Mouse (Mus musculus) lung, postnatal 0 days (tissue): ENCODE data around the gene Chit1. TPM values are rescaled to one million over a fixed set of nuclear protein-coding genes. Genes with fewer than 3 reads are reported as not detected.

ENCODE experiments used
- ATAC-seq: fragments of 200-750 bp; cut with Nextera tagmentation; 2 replicates; pipeline ENCODE4 v1.8.0; 2017; ENCODE audit warnings: moderate library complexity
- DNase-seq: peaks from one replicate; pipeline ENCODE4 v3.0.0-alpha.2; 2016; ENCODE audit warnings: low spot score
- H3K27ac ChIP-seq: fragments of 300-500 bp; sonication (generic); 2 replicates; pipeline ENCODE4 v1.5.1; 2014; ENCODE audit warnings: antibody characterized with exemption, mild to moderate bottlenecking, low read length, mixed read lengths
- H3K27me3 ChIP-seq: fragments of 300-500 bp; sonication (generic); replicated peaks from 2 replicates; pipeline ENCODE4 v1.6.1; 2014; ENCODE audit warnings: low read length, mixed read lengths; ENCODE audit not compliant: insufficient read depth
- H3K36me3 ChIP-seq: fragments of 300-500 bp; sonication (generic); 2 replicates; pipeline ENCODE4 v1.6.1; 2014; ENCODE audit warnings: low read length, mixed read lengths; ENCODE audit not compliant: insufficient read depth
- H3K4me1 ChIP-seq: fragments of 300-500 bp; sonication (generic); 2 replicates; pipeline ENCODE4 v1.6.1; 2014; ENCODE audit warnings: antibody characterized with exemption, low read depth, low read length, mixed read lengths; ENCODE audit not compliant: insufficient read depth
- H3K4me2 ChIP-seq: fragments of 300-500 bp; sonication (generic); replicated peaks from 2 replicates; pipeline ENCODE4 v1.6.1; 2014; ENCODE audit warnings: low read depth, mild to moderate bottlenecking, low read length, moderate library complexity, mixed read lengths
- H3K4me3 ChIP-seq: fragments of 300-500 bp; sonication (generic); 2 replicates; pipeline ENCODE4 v1.5.1; 2014; ENCODE audit warnings: low read depth, low read length
- H3K9ac ChIP-seq: fragments of 300-500 bp; sonication (generic); replicated peaks from 2 replicates; pipeline ENCODE4 v1.6.1; 2014; ENCODE audit warnings: low read depth, mild to moderate bottlenecking
- H3K9me3 ChIP-seq: fragments of 300-500 bp; sonication (generic); 2 replicates; pipeline ENCODE4 v1.6.1; 2016; ENCODE audit warnings: low read length, mixed read lengths
- CTCF ChIP-seq: IDR thresholded peaks from 2 replicates; pipeline ENCODE4 v1.5.1; 2016; ENCODE audit warnings: antibody characterized with exemption, mild to moderate bottlenecking
- EP300 ChIP-seq: IDR thresholded peaks from 2 replicates; pipeline ENCODE4 v1.6.1; 2016; ENCODE audit warnings: antibody characterized with exemption, mild to moderate bottlenecking, control low read depth
- WGBS: fragments of 180-500 bp; shearing (Covaris S2); extraction: QIAGEN DNeasy Blood & Tissue Kit; methylation state at CpG from one replicate; pipeline ENCODE4 v1.1.7; 2014; 5-methylcytosine and 5-hydroxymethylcytosine counted together
- polyA plus RNA-seq: library from polyadenylated mRNA; unstranded; fragments of >200 nt; fragmentation: Nextera tagmentation; extraction: Ambion mirVana; gene quantifications from 2 replicates; pipeline ENCODE4 v1.2.1, GENCODE M21; 2015

Gene Chit1
- polyA plus RNA-seq, 1 experiment from 2014 or later: 0.29 TPM

DNA sequence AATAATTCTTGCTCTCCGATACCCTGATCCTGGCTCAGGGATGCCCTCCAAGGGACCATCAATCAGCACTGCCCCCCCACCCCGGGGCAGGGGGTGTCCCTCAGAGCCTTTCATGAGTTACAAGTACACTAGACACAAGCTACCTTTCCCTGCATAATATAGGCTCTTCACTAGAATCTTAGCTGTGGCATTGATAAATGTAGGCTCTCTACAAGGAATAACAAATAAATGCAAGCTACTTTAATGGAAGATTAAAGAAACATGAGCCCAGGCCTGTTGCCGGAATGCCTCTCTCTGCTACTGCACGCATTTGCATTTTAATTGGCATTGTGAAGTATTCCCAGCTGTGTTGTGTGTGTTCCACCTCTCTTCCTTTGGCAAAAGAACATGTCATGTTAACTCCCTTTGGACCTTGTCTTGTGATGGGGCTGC, 31.3 kb downstream of the Chit1 start:
- Histone ChIP-seq H3K27me3 (no peaks in the 10 kb centered on the region), H3K4me1 (no peaks in the 10 kb centered on the region), H3K9ac (no peak overlapping the region), H3K36me3 (no peaks in the 10 kb centered on the region), H3K4me3 (no peak overlapping the region), H3K27ac (no peak overlapping the region), H3K9me3 (no peaks in the 10 kb centered on the region), H3K4me2 (no peak overlapping the region)
- 58% methylated on average over 4 of the region's 4 CpGs for WGBS
- no peak for ATAC-seq
- no peak for DNase-seq
- no peak for TF ChIP-seq CTCF

DNA sequence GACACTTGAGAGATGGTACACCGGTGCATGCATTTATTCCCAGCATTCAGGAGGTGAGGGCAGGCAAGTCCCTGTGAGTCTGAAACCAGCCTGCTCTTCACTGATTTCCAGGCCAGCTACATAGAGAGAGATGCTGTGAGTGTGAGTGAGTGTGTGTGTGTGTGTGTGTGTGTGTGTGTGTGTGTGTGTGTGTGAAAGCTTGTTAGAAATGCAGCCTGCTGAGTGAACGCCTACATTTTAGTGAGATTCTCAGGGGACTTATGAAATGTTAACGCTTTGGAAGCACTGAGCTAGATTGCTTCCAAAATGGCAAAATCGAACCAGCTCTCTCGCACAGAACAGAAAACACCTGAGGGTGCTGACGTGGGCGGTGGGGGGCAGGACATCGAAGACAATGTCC, 35.0 kb downstream of the Chit1 start:
- H3K36me3 ChIP-seq: no peaks in the 10 kb centered on the region
- no peak overlapping the region for H3K27ac ChIP-seq
- no peaks in the 10 kb centered on the region for H3K4me1 ChIP-seq
- H3K4me2 ChIP-seq: no peak overlapping the region
- H3K9ac ChIP-seq: no peak overlapping the region
- 88% methylated on average over 8 of the region's 8 CpGs for WGBS
- H3K9me3 ChIP-seq: no peaks in the 10 kb centered on the region
- no peak overlapping the region for H3K4me3 ChIP-seq
- H3K27me3 ChIP-seq: no peaks in the 10 kb centered on the region
- no peak for TF ChIP-seq CTCF
- no peak for TF ChIP-seq EP300
- DNase-seq (no peak), ATAC-seq (no peak)

GRCm38 (mm10) chr1:134150076-134150475, 39.0 kb downstream of the Chit1 start:
- TF ChIP-seq EP300: no peak
- no peak for TF ChIP-seq CTCF
- ATAC-seq (peak; percentile 25; the same call in 1 of the 2 replicates), DNase-seq (no peak)
- Histone ChIP-seq H3K27ac (no peak overlapping the region), H3K4me1 (no peaks in the 10 kb centered on the region), H3K36me3 (no peaks in the 10 kb centered on the region), H3K9me3 (no peaks in the 10 kb centered on the region), H3K9ac (no peak overlapping the region), H3K27me3 (no peaks in the 10 kb centered on the region), H3K4me2 (no peak overlapping the region), H3K4me3 (no peak overlapping the region)
- WGBS: 52% methylated on average over 8 of the region's 8 CpGs

GRCm38 (mm10) chr1:134150745-134151144, 39.7 kb downstream of the Chit1 start:
- no peak for ATAC-seq

DNA sequence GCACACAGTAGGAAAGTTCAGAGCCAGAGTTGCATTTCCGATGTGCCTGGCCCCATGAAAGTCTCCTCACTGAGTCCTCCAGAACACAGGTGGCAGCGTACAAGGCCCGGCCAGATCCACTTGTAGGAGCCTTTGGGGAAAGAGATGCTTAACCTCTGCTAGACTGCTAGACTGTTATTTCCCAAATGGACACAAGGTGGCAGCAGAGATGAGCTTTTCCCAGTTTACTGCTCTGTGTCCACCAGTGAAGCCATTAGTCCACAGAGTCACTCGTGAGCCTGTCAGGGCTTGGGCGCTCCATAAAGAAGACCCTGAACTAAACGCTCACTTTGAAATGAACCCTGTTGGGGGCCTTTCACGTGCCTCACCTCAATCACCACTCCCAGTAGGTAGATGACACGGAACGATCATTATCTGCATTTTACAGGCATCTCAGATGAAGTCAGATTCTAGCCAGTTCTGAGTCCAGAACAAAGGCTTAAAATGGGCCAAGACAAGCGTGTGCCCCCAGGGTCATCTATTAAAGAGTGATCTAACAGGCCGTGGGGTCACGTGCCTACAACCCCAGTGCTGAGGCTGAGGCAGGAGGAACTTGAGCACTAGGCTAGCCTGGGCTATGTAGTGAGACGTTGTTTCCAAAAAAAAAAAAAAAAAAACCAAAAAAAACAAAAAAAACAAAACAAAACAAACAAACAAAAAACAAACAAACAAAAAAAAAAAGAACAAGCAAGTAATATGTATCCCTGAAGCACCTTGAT, 40.8 kb downstream of the Chit1 start:
- TF ChIP-seq CTCF (peak; percentile 92), EP300 (no peak)
- no peaks in the 10 kb centered on the region for H3K4me1 ChIP-seq
- no peaks in the 10 kb centered on the region for H3K27me3 ChIP-seq
- H3K9me3 ChIP-seq: no peaks in the 10 kb centered on the region
- ATAC-seq: peak; percentile 90
- H3K36me3 ChIP-seq: no peaks in the 10 kb centered on the region
- WGBS: 32% methylated on average over 13 of the region's 13 CpGs
- no peak overlapping the region for H3K4me3 ChIP-seq
- DNase-seq: peak; percentile 89
- H3K4me2 ChIP-seq: no peak overlapping the region
- H3K27ac ChIP-seq: no peak overlapping the region
- H3K9ac ChIP-seq: no peak overlapping the region

More at GRCm38 (mm10) chr1:134150745-134151144, 39.7 kb downstream of the Chit1 start:
- DNase-seq: no peak
- TF ChIP-seq EP300: no peak
- TF ChIP-seq CTCF: no peak
- Histone ChIP-seq H3K9me3 (no peaks in the 10 kb centered on the region), H3K9ac (no peak overlapping the region), H3K4me2 (no peak overlapping the region), H3K4me3 (no peak overlapping the region), H3K4me1 (no peaks in the 10 kb centered on the region), H3K36me3 (no peaks in the 10 kb centered on the region), H3K27ac (no peak overlapping the region), H3K27me3 (no peaks in the 10 kb centered on the region)
- 92% methylated on average over 9 of the region's 9 CpGs for WGBS

DNA sequence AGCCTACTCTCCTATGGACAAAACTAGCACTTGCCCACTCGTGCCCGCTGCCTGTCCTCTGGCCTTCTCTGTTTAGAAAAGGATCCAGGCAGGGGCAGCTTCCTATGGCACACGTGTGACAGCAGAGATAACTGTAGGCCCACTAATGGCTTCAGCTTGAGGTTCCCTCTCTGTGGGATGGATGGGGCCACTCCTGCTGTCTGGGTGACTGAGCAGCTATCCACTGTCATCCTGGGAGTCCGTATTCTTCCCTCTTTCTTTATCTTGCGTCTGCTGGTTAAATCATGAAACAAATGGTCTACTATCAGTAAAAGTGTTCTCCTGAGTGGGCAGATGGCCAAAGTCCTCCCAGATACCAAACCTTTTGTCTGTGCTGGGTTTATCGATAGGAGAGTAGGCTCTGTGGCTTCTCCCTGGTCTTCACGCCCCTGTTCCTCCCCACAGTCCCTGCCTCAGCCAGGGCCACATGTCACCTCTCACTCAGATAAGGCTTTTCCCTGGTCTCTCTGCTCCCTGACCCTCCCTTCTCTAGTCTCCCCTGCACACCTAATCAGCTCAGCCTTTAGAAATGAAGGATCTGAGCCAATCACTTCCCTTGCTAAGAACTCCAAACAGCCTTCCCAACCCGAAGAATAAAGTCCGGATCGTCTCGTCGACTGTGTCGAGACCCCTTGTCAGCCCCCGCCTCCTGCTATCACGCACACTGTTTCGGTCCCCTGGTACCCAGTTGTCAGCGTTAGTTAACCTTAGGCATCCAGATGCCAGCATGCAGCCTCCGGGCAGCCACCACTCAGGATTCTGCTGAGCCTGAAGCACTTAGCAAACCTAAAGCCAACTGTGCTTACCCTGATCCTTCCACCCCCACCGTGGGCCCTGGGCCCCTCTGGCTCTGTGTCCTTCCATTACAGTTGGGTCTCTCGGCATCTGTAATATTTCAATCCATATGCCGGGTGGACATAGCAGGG, 41.9 kb downstream of the Chit1 start:
- H3K4me3 ChIP-seq: no peak overlapping the region
- no peak overlapping the region for H3K27ac ChIP-seq
- DNase-seq: no peak
- H3K9ac ChIP-seq: no peak overlapping the region
- no peaks in the 10 kb centered on the region for H3K4me1 ChIP-seq
- 63% methylated on average over 21 of the region's 21 CpGs for WGBS
- no peak overlapping the region for H3K4me2 ChIP-seq
- no peaks in the 10 kb centered on the region for H3K36me3 ChIP-seq
- 0 out of 2 replicates have a peak, but pooled peaks have one; percentile 8 for ATAC-seq
- H3K9me3 ChIP-seq: no peaks in the 10 kb centered on the region
- H3K27me3 ChIP-seq: no peaks in the 10 kb centered on the region
- no peak for TF ChIP-seq CTCF
- TF ChIP-seq EP300: no peak
